18 mouse cellular contexts compared by ENCODE assay signal in the genomic region with DNA sequence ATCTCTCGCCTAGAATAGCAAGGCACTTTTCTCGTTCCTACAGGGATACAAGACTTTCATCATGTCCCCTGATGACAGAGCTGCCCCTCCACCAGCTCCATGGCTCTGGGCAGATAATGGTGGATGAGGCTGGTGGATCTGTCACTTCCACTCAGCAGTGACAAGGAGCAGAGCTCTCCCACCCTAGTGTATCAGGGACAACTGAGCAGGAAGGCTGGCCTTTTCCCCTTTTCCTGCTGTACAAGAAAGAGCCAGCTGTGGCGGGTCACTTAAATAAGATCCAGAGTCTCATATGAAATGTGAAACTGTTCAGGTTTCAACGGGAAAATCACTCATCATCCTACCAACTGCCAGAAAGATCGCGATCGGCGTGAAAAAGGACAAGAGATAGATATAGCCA. TPM values are rescaled to one million over a fixed set of nuclear protein-coding genes. Genes with fewer than 3 reads are reported as not detected.
A peak's percentile ranks its signal among the peaks of the same experiment; 100 is the strongest.
DNase-seq lines count a peak whose midpoint lies in the region; ATAC-seq and TF ChIP-seq lines count a peak whose summit lies in the region.
"Had no signal": no experiment of that assay in that cellular context is flagged by ENCODE, and none has a peak within 500 bp of the region (broad histone marks: within the 10 kb centered on the region; RNA-seq: fewer than 3 reads in every experiment).

No protein-coding gene starts in this region.

- no peak for TF ChIP-seq CTCF in kidney, postnatal 0 days (IDR thresholded peaks at IDR 0.05; ENCODE audit: low read depth)
- TF ChIP-seq CTCF in stomach, postnatal 0 days (IDR thresholded peaks at IDR 0.05; ENCODE audit: low read depth), result no peak

- H3K9me3 ChIP-seq in heart, embryonic 13.5 days, result no peaks in the 10 kb centered on the region
- H3K9me3 ChIP-seq in kidney, postnatal 0 days (replicated peaks; ENCODE audit: low read length), result no peaks in the 10 kb centered on the region
- H3K9me3 ChIP-seq in limb, embryonic 11.5 days (ENCODE audit: control insufficient read depth, low read length), result no peaks in the 10 kb centered on the region
- no peaks in the 10 kb centered on the region for H3K9me3 ChIP-seq in stomach, postnatal 0 days (ENCODE audit: control insufficient read depth, low read length)
- no peaks in the 10 kb centered on the region for H3K9me3 ChIP-seq in midbrain, embryonic 11.5 days (ENCODE audit: control insufficient read depth, low read length)

- peaks cover 4% of the 10 kb centered on the region; the same call in 1 of the 2 replicates for H3K27me3 ChIP-seq in heart, embryonic 13.5 days (replicated peaks)
- no peaks in the 10 kb centered on the region for H3K27me3 ChIP-seq in kidney, postnatal 0 days (ENCODE audit: insufficient read depth, low read length)
- no peaks in the 10 kb centered on the region for H3K27me3 ChIP-seq in limb, embryonic 11.5 days (ENCODE audit: control insufficient read depth, insufficient read depth, low read length)
- no peaks in the 10 kb centered on the region for H3K27me3 ChIP-seq in stomach, postnatal 0 days (ENCODE audit: control insufficient read depth, insufficient read depth, low read length)
- H3K27me3 ChIP-seq in midbrain, embryonic 11.5 days (ENCODE audit: control insufficient read depth, insufficient read depth, low read length), result no peaks in the 10 kb centered on the region

- no peak for TF ChIP-seq EP300 in stomach, postnatal 0 days (optimal IDR thresholded peaks at IDR 0.05)

- intact Hi-C loops in heart, postnatal 10 days (cut with DNase I), result no loop called here

- H3K4me3 ChIP-seq in heart, embryonic 13.5 days, result no peak overlapping the region
- H3K4me3 ChIP-seq in kidney, postnatal 0 days (replicated peaks; ENCODE audit: low read depth, low read length), result no peak overlapping the region
- H3K4me3 ChIP-seq in limb, embryonic 11.5 days (ENCODE audit: low read depth, low read length), result no peak overlapping the region
- no peak overlapping the region for H3K4me3 ChIP-seq in stomach, postnatal 0 days (ENCODE audit: low read depth, low read length)
- no peak overlapping the region for H3K4me3 ChIP-seq in midbrain, embryonic 11.5 days (ENCODE audit: low read depth, low read length)
- H3K4me3 ChIP-seq: erythroblast, embryonic 14.5 days; left cerebral cortex, adult 2 months had no signal

- peak overlapping the region; percentile 30 for H3K4me2 ChIP-seq in heart, embryonic 13.5 days
- peak overlapping the region; percentile 2; the same call in 1 of the 2 replicates for H3K4me2 ChIP-seq in kidney, postnatal 0 days (ENCODE audit: low read length)
- no peak overlapping the region for H3K4me2 ChIP-seq in limb, embryonic 11.5 days (ENCODE audit: low read depth, severe bottlenecking)
- H3K4me2 ChIP-seq in stomach, postnatal 0 days (replicated peaks; ENCODE audit: low read depth), result no peak overlapping the region
- no peak overlapping the region for H3K4me2 ChIP-seq in midbrain, embryonic 11.5 days
- H3K4me2 ChIP-seq: liver, embryonic 11.5 days had no signal

- DNase-seq in heart, postnatal 10 days, result no peak
- peak; percentile 47 for DNase-seq in kidney, postnatal 0 days (ENCODE audit: low spot score)
- no peak for DNase-seq in kidney, adult 18-20 months
- peak; percentile 42 for DNase-seq in limb, embryonic 11.5 days (ENCODE audit: low spot score)
- no peak for DNase-seq in stomach, postnatal 0 days (ENCODE audit: low spot score)
- no peak for DNase-seq in midbrain, embryonic 11.5 days (ENCODE audit: low spot score, missing footprints)
- DNase-seq: adrenal gland, postnatal 25 days; cerebellum, postnatal 25 days had no signal

- no peak for ATAC-seq in heart, embryonic 13.5 days (ENCODE audit: extremely low read depth, insufficient number of reproducible peaks, low FRiP score, low TSS enrichment)
- no peak for ATAC-seq in kidney, postnatal 0 days (replicated peaks; ENCODE audit: low FRiP score, low read depth)
- peak; percentile 17; the same call in 1 of the 2 replicates for ATAC-seq in limb, embryonic 11.5 days (ENCODE audit: insufficient number of reproducible peaks, low FRiP score, low TSS enrichment, low read depth)
- ATAC-seq in stomach, postnatal 0 days (ENCODE audit: low FRiP score, low TSS enrichment), result no peak
- ATAC-seq in midbrain, embryonic 11.5 days (ENCODE audit: low FRiP score), result no peak
- ATAC-seq: hindbrain, postnatal 0 days; lung, postnatal 0 days had no signal

- H3K4me1 ChIP-seq in heart, embryonic 13.5 days, result peaks cover 44% of the 10 kb centered on the region
- no peaks in the 10 kb centered on the region for H3K4me1 ChIP-seq in kidney, postnatal 0 days (replicated peaks; ENCODE audit: insufficient read depth, low read length)
- H3K4me1 ChIP-seq in limb, embryonic 11.5 days (ENCODE audit: control insufficient read depth, insufficient read depth, low read length), result peaks cover 7% of the 10 kb centered on the region
- no peaks in the 10 kb centered on the region for H3K4me1 ChIP-seq in stomach, postnatal 0 days (replicated peaks; ENCODE audit: control insufficient read depth, insufficient read depth)
- no peaks in the 10 kb centered on the region for H3K4me1 ChIP-seq in midbrain, embryonic 11.5 days (ENCODE audit: control insufficient read depth, insufficient read depth, low read length)

- H3K36me3 ChIP-seq in heart, embryonic 13.5 days, result no peaks in the 10 kb centered on the region
- no peaks in the 10 kb centered on the region for H3K36me3 ChIP-seq in kidney, postnatal 0 days (ENCODE audit: insufficient read depth, low read length)
- H3K36me3 ChIP-seq in limb, embryonic 11.5 days (ENCODE audit: control insufficient read depth, insufficient read depth, low read length), result no peaks in the 10 kb centered on the region
- no peaks in the 10 kb centered on the region for H3K36me3 ChIP-seq in stomach, postnatal 0 days (ENCODE audit: control insufficient read depth, insufficient read depth, low read length)
- no peaks in the 10 kb centered on the region for H3K36me3 ChIP-seq in midbrain, embryonic 11.5 days (ENCODE audit: control insufficient read depth, insufficient read depth, low read length)
- H3K36me3 ChIP-seq: G1E had no signal

- H3K27ac ChIP-seq in heart, embryonic 13.5 days (replicated peaks), result peak overlapping the region; percentile 60
- H3K27ac ChIP-seq in kidney, postnatal 0 days, result no peak overlapping the region
- H3K27ac ChIP-seq in limb, embryonic 11.5 days (replicated peaks; ENCODE audit: low read depth, low read length), result no peak overlapping the region
- H3K27ac ChIP-seq in stomach, postnatal 0 days (replicated peaks), result 0 out of 2 replicates have a peak overlapping the region, but pooled peaks have one; percentile 35
- no peak overlapping the region for H3K27ac ChIP-seq in midbrain, embryonic 11.5 days (ENCODE audit: low read depth, low read length)
- H3K27ac ChIP-seq: hindbrain, postnatal 0 days; left cerebral cortex, adult 2 months had no signal

- WGBS in heart, embryonic 13.5 days, result 22% methylated on average over 8 of the region's 8 CpGs
- WGBS in kidney, postnatal 0 days, result 49% methylated on average over 8 of the region's 8 CpGs
- 57% methylated on average over 8 of the region's 8 CpGs for WGBS in limb, embryonic 11.5 days
- 64% methylated on average over 8 of the region's 8 CpGs for WGBS in stomach, postnatal 0 days
- 85% methylated on average over 8 of the region's 8 CpGs for WGBS in midbrain, embryonic 11.5 days

- no peak overlapping the region for H3K9ac ChIP-seq in heart, embryonic 13.5 days
- no peak overlapping the region for H3K9ac ChIP-seq in kidney, postnatal 0 days (ENCODE audit: low read depth, low read length)
- H3K9ac ChIP-seq in limb, embryonic 11.5 days (ENCODE audit: low read length), result no peak overlapping the region
- H3K9ac ChIP-seq in stomach, postnatal 0 days (ENCODE audit: low read length), result no peak overlapping the region
- no peak overlapping the region for H3K9ac ChIP-seq in midbrain, embryonic 11.5 days (ENCODE audit: low read length)

RNA-seq across cellular contexts. Expression of a gene that starts 32.3 kb away (rescaled TPM):
- polyA plus RNA-seq in heart, embryonic 13.5 days (2015; fragmentation: Nextera tagmentation; extraction: Ambion mirVana), result 125 and 139 TPM in 2 replicates
- total RNA-seq in heart, postnatal 10 days (2021), result 10 to 100 TPM; 76.2 to 79.6 TPM
- polyA plus RNA-seq in kidney, postnatal 0 days (2015; fragmentation: Nextera tagmentation; extraction: Ambion mirVana), result 114 and 118 TPM in 2 replicates
- 273 and 276 TPM in 2 replicates for polyA plus RNA-seq in limb, embryonic 11.5 days (2014; fragmentation: Nextera tagmentation; extraction: Ambion mirVana)
- 109 and 112 TPM in 2 replicates for polyA plus RNA-seq in stomach, postnatal 0 days (2015; fragmentation: Nextera tagmentation; extraction: Ambion mirVana)
- polyA plus RNA-seq in midbrain, embryonic 11.5 days (2014; fragmentation: Nextera tagmentation; extraction: Ambion mirVana), result 153 and 165 TPM in 2 replicates
- total RNA-seq: megakaryocyte-erythroid progenitor cell, adult 5-6 weeks; neutrophil, adult 5-6 weeks had no signal
- polyA plus RNA-seq: erythroblast, embryonic 14.5 days; G1E had no signal

RNA-seq across cellular contexts. Expression of a gene that starts 41.5 kb away (rescaled TPM):
- 0.11 TPM in 1 of 2 replicates, not detected in the other for polyA plus RNA-seq in heart, embryonic 13.5 days (2015; fragmentation: Nextera tagmentation; extraction: Ambion mirVana)
- total RNA-seq in heart, postnatal 10 days (2021), result not detected
- 0.41 and 0.61 TPM in 2 replicates for polyA plus RNA-seq in kidney, postnatal 0 days (2015; fragmentation: Nextera tagmentation; extraction: Ambion mirVana)
- 0.95 TPM in 2 replicates for polyA plus RNA-seq in limb, embryonic 11.5 days (2014; fragmentation: Nextera tagmentation; extraction: Ambion mirVana)
- 0.08 TPM in 1 of 2 replicates, not detected in the other for polyA plus RNA-seq in stomach, postnatal 0 days (2015; fragmentation: Nextera tagmentation; extraction: Ambion mirVana)
- polyA plus RNA-seq in midbrain, embryonic 11.5 days (2014; fragmentation: Nextera tagmentation; extraction: Ambion mirVana), result 0.44 and 0.82 TPM in 2 replicates
- total RNA-seq: adrenal gland, postnatal 25 days; G1E; granulocyte monocyte progenitor cell, adult 5-6 weeks; megakaryocyte-erythroid progenitor cell, adult 5-6 weeks; neutrophil, adult 5-6 weeks had no signal
- polyA plus RNA-seq: erythroblast, embryonic 14.5 days; G1E had no signal

RNA-seq across cellular contexts. Expression of a gene that starts 41.7 kb away (rescaled TPM):
- 0.08 and 0.09 TPM in 2 replicates for polyA plus RNA-seq in heart, embryonic 13.5 days (2015; fragmentation: Nextera tagmentation; extraction: Ambion mirVana)
- under 1 TPM in 1 of 2 experiments, not detected in 1; 0.07 TPM for total RNA-seq in heart, postnatal 10 days (2021)
- polyA plus RNA-seq in kidney, postnatal 0 days (2015; fragmentation: Nextera tagmentation; extraction: Ambion mirVana), result 0.15 and 0.29 TPM in 2 replicates
- 0.04 and 0.06 TPM in 2 replicates for polyA plus RNA-seq in limb, embryonic 11.5 days (2014; fragmentation: Nextera tagmentation; extraction: Ambion mirVana)
- polyA plus RNA-seq in stomach, postnatal 0 days (2015; fragmentation: Nextera tagmentation; extraction: Ambion mirVana), result 0.07 and 0.08 TPM in 2 replicates
- 0.11 and 0.34 TPM in 2 replicates for polyA plus RNA-seq in midbrain, embryonic 11.5 days (2014; fragmentation: Nextera tagmentation; extraction: Ambion mirVana)
- total RNA-seq: adrenal gland, postnatal 25 days; granulocyte monocyte progenitor cell, adult 5-6 weeks; left cerebral cortex, adult 2 months; megakaryocyte-erythroid progenitor cell, adult 5-6 weeks; neutrophil, adult 5-6 weeks had no signal
- polyA plus RNA-seq: erythroblast, embryonic 14.5 days; G1E; lung, postnatal 0 days had no signal

Comparison
In these comparisons a context has a peak if more than half of its experiments do, and no peak if none do; other contexts are left out.
1. DNase-seq: peak in kidney, postnatal 0 days (single experiment) and limb, embryonic 11.5 days (single experiment); none in heart, postnatal 10 days (0 of 2), kidney, adult 18-20 months (single experiment), stomach, postnatal 0 days (single experiment) and midbrain, embryonic 11.5 days (single experiment).
2. H3K27ac ChIP-seq: peak in heart, embryonic 13.5 days (single experiment) and stomach, postnatal 0 days (single experiment); none in kidney, postnatal 0 days (single experiment), limb, embryonic 11.5 days (single experiment) and midbrain, embryonic 11.5 days (single experiment).
3. H3K4me2 ChIP-seq: peak in heart, embryonic 13.5 days (single experiment) and kidney, postnatal 0 days (single experiment); none in limb, embryonic 11.5 days (single experiment), stomach, postnatal 0 days (single experiment) and midbrain, embryonic 11.5 days (single experiment).